Mouse (Mus musculus) liver, embryonic 14.5 days (tissue): ENCODE measurements at regions not wholly inside any gene's neighbourhood (a gene's known extent, or its start where the extent isn't known, plus 50 kb on each side); places are given as distances from the start of the nearest gene placed in this dataset.

Source experiments
- CTCF ChIP-seq: IDR thresholded peaks from 2 replicates; pipeline ENCODE4 v1.5.1; 2016; ENCODE audit warnings: antibody characterized with exemption, low read depth, control low read depth
- EP300 ChIP-seq: IDR thresholded peaks from 2 replicates; pipeline ENCODE4 v1.6.1; 2016; ENCODE audit warnings: antibody characterized with exemption, low read depth

- TF ChIP-seq CTCF (no peak), EP300 (no peak)
Observed at GRCm38 (mm10) chr7:117934908-117935307, 181.1 kb downstream of the Rps15a start.
